Mouse (Mus musculus) lung, embryonic 15.5 days (tissue): ENCODE data around the gene Srrm3. TPM values are rescaled to one million over a fixed set of nuclear protein-coding genes. Genes with fewer than 3 reads are reported as not detected.

Experiments
- ATAC-seq: fragments of 200-750 bp; cut with Nextera tagmentation; 2 replicates; pipeline ENCODE4 v1.8.0; 2017; ENCODE audit warnings: moderate number of reproducible peaks, borderline replicate concordance; ENCODE audit not compliant: low FRiP score, low TSS enrichment; ENCODE audit errors: extremely low read depth
- H3K27ac ChIP-seq: fragments of 300-500 bp; sonication (generic); 2 replicates; pipeline ENCODE4 v1.5.1; 2015; ENCODE audit warnings: moderate library complexity, mild to moderate bottlenecking, inconsistent platforms
- H3K27me3 ChIP-seq: fragments of 300-500 bp; sonication (generic); 2 replicates; pipeline ENCODE4 v1.6.1; 2015; ENCODE audit warnings: inconsistent platforms
- H3K36me3 ChIP-seq: fragments of 300-500 bp; sonication (generic); 2 replicates; pipeline ENCODE4 v1.6.1; 2015; ENCODE audit warnings: inconsistent platforms
- H3K4me1 ChIP-seq: fragments of 300-500 bp; sonication (generic); 2 replicates; pipeline ENCODE4 v1.6.1; 2015; ENCODE audit warnings: inconsistent platforms
- H3K4me2 ChIP-seq: fragments of 300-500 bp; sonication (generic); 2 replicates; pipeline ENCODE4 v1.6.1; 2015; ENCODE audit warnings: inconsistent platforms, mild to moderate bottlenecking, moderate library complexity
- H3K4me3 ChIP-seq: fragments of 300-500 bp; sonication (generic); 2 replicates; pipeline ENCODE4 v1.5.1; 2015; ENCODE audit warnings: mild to moderate bottlenecking, inconsistent platforms
- H3K9ac ChIP-seq: fragments of 300-500 bp; sonication (generic); 2 replicates; pipeline ENCODE4 v1.6.1; 2015; ENCODE audit warnings: inconsistent platforms
- H3K9me3 ChIP-seq: fragments of 300-500 bp; sonication (generic); 2 replicates; pipeline ENCODE4 v1.6.1; 2016; ENCODE audit warnings: inconsistent platforms
- WGBS: fragments of 180-500 bp; shearing (Covaris S2); methylation state at CpG from one replicate; pipeline ENCODE4 v1.1.7; 2015; 5-methylcytosine and 5-hydroxymethylcytosine counted together
- polyA plus RNA-seq: library from polyadenylated mRNA; unstranded; fragments of >200 nt; fragmentation: Nextera tagmentation; extraction: Ambion mirVana; gene quantifications from 2 replicates; pipeline ENCODE4 v1.2.1, GENCODE M21; 2015

Gene Srrm3
- polyA plus RNA-seq, 1 experiment from 2014 or later = 0.64 TPM

DNA sequence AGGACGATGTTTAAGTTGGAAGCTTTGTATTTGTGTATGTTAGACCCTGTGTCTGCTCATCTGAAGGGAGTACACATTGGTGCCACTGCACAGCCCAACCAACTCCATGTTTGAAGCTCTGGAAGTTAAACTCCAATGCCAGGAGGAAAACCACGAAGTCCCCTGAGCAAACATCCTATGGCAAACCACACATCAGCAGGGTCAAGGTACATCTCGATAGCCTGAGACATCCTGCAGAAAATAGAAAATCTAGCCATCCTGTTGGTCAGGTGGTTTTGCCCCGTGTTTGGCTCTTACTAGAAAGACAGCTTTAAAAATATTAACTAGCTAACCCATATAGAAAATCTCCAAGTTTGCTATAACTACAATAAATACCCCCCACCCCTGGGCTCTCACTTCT lies 92.3 kb downstream of the Srrm3 start:
- WGBS = 70% methylated on average over 4 of the region's 4 CpGs

DNA sequence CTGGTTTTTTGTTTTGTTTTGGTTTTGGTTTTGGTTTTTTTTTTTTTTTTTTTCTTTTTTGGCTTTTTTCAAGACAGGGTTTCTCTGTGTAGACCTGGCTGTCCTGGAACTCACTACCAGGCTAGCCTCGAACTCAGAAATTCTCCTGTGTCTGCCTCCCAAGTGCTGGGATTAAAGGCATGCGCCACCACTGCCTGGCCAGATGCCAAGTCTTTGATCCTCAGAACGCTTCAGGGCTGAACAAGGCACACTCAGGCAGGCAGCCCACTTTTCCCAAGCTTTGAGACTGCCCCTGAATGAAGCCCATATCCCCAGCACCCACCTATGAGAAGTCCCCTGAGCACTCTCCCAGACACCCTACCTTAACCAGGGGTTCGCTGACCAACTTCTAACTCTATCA lies 93.1 kb downstream of the Srrm3 start:
- H3K36me3 ChIP-seq = no peaks in the 10 kb centered on the region
- H3K4me1 ChIP-seq = peaks cover 15% of the 10 kb centered on the region; the same call in 1 of the 2 replicates
- no peak overlapping the region for H3K9ac ChIP-seq
- H3K27ac ChIP-seq = no peak overlapping the region
- no peak overlapping the region for H3K4me3 ChIP-seq
- no peaks in the 10 kb centered on the region for H3K9me3 ChIP-seq
- H3K4me2 ChIP-seq = no peak overlapping the region
- no peaks in the 10 kb centered on the region for H3K27me3 ChIP-seq
- WGBS = 44% methylated on average over 4 of the region's 4 CpGs
- no peak for ATAC-seq

More for the DNA sequence above, 92.3 kb downstream of the Srrm3 start:
- Histone ChIP-seq H3K27me3 (no peaks in the 10 kb centered on the region), H3K36me3 (no peaks in the 10 kb centered on the region), H3K4me2 (no peak overlapping the region), H3K27ac (no peak overlapping the region), H3K4me3 (no peak overlapping the region), H3K4me1 (peaks cover 9% of the 10 kb centered on the region; the same call in 1 of the 2 replicates), H3K9me3 (no peaks in the 10 kb centered on the region), H3K9ac (no peak overlapping the region)
- ATAC-seq = no peak

DNA sequence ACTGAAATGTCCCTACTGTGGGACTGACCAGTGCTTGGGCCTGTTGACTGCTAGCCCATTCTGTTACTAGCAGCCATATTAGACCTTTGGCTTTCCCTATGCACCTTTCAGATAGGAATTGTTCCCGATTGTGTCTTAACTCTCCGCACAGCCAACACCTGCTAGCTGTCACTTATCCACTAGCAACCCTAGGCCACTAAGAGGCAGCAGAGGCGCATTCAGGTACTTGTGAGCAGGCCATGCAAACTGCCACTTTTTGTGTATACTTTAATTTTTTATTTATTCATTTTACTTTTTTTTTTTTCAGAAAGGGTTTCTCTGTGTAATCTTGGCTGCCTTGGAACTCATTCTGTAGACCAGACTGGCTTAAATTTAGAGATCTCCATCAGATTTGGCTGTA lies 94.0 kb downstream of the Srrm3 start:
- Histone ChIP-seq H3K9me3 (no peaks in the 10 kb centered on the region), H3K4me2 (no peak overlapping the region), H3K36me3 (no peaks in the 10 kb centered on the region), H3K4me3 (no peak overlapping the region), H3K4me1 (peaks cover 23% of the 10 kb centered on the region), H3K9ac (no peak overlapping the region), H3K27ac (no peak overlapping the region), H3K27me3 (no peaks in the 10 kb centered on the region)
- 82% methylated on average over 3 of the region's 3 CpGs for WGBS
- ATAC-seq = no peak

DNA sequence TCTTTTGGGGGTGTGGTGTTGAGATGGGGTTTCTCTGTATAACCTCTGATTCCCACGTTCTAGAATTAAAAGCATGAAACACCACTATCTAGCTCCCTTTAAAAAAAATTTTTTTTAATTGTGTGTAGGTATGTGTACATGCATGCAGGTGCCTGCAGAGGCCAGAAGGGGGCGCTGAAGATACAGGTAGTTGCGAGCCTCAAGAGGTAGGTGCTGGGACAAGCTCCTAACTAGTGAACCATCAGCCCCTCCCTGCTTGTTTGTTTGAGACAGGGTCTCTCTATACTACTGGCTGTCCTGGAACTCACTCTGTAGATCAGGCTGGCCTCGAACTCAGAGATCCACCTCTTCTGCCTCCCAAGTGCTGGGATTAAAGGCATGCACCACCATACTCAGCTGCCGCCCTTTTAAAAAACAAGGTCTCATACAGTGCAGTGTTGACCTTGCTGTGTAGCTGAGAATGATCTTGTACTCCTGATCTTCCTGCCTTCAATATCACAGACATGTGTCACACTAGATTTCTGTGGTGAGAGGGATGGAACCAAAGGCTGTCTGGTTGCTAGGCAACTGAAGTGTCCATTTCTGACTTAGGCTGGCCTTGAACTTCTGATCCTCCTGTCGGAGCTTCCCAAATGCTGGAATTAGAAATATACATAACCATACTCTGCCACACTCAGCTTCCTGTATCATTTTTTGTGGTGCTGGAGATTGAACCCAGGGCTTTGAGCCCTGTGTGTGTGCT lies 94.8 kb downstream of the Srrm3 start:
- H3K4me1 ChIP-seq = peaks cover 29% of the 10 kb centered on the region
- no peak overlapping the region for H3K4me2 ChIP-seq
- no peak for ATAC-seq
- no peaks in the 10 kb centered on the region for H3K9me3 ChIP-seq
- H3K4me3 ChIP-seq = no peak overlapping the region
- no peak overlapping the region for H3K9ac ChIP-seq
- H3K27ac ChIP-seq = no peak overlapping the region
- no peaks in the 10 kb centered on the region for H3K27me3 ChIP-seq
- WGBS = 59% methylated on average over 6 of the region's 6 CpGs
- H3K36me3 ChIP-seq = no peaks in the 10 kb centered on the region

DNA sequence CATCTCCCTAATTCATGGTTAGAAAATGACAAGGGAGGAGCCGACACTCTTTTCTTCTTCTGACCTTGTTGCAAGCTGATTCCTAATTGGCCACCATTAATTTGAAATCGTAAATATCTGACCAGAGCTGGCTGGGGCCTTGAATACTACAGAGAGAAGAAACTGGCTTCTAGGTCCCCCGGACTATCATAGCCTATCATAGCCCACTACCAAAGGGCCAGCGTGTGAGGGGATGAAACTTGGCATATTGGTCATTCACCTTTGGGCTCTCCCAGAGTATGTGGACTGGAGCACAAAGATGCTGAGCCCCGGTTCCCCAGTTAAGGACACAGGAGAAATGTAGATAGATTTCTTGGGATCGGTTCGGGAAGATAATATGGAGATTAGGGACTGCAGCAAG lies 96.4 kb downstream of the Srrm3 start:
- peak overlapping the region; percentile 55; the same call in 1 of the 2 replicates for H3K27ac ChIP-seq
- H3K9me3 ChIP-seq = no peaks in the 10 kb centered on the region
- WGBS = 31% methylated on average over 7 of the region's 7 CpGs
- H3K27me3 ChIP-seq = no peaks in the 10 kb centered on the region
- H3K36me3 ChIP-seq = peaks cover 10% of the 10 kb centered on the region; the same call in 1 of the 2 replicates
- H3K4me2 ChIP-seq = peak overlapping the region; percentile 81
- no peak for ATAC-seq
- H3K9ac ChIP-seq = no peak overlapping the region
- peak overlapping the region; percentile 41 for H3K4me3 ChIP-seq
- H3K4me1 ChIP-seq = peaks cover 42% of the 10 kb centered on the region

DNA sequence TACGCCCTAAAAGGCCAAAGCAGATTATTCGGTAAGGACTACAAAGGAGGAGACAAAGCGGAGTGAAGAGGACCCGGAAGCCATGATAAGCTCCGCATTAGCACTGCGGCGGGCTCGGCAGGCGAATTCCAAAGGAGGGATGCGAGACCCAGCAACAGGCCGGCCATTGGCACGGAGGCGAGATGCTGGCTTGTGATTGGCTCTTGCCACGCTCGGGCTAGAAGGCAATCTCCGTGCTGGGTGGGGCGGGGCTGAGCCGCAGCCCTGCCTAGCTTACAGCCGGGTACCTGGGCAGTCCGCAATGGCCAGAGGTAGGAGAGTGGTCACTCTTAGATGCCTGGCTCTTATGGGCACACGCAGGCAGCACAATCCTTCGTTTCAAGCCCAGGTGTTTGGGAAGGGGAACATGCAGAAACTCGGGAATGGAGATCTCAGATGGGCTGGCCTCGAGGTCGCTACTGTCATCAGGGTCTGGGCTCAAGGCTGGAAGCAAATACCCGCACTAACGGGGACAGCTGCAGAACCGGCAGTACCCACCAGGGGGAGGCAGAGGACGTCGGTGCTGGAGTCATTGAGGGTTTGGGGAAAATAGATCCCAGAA lies 97.0 kb downstream of the Srrm3 start:
- Histone ChIP-seq H3K4me1 (peaks cover 42% of the 10 kb centered on the region), H3K4me2 (peak overlapping the region; percentile 81), H3K27ac (peak overlapping the region; percentile 77), H3K27me3 (no peaks in the 10 kb centered on the region), H3K4me3 (peak overlapping the region; percentile 41), H3K9me3 (no peaks in the 10 kb centered on the region), H3K36me3 (peaks cover 15% of the 10 kb centered on the region; the same call in 1 of the 2 replicates), H3K9ac (peak overlapping the region; percentile 33; the same call in 1 of the 2 replicates)
- peak; percentile 94 for ATAC-seq
- WGBS = under 1% methylated on average over 30 of the region's 30 CpGs

DNA sequence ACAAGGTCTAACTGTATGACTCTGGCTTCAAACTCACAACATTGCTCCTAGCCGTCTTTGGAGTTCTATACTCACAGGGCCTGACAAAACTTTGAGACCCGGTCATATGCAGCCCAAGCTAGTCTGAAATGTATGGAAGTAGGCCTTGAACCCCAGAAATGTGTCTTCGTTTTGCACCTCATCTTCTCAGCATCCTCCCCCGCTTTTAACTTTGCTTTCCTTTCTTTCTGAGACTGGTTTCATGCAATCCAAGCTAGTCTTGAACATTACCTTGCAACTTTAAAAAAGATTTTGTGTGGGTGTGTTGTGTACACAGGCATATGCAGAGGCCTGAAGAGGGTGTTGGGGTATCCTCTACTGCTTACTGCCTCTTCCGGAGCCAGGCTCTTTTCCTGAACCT lies 97.6 kb downstream of the Srrm3 start:
- Histone ChIP-seq H3K4me3 (no peak overlapping the region), H3K9me3 (no peaks in the 10 kb centered on the region), H3K27ac (peak overlapping the region; percentile 77; the same call in 1 of the 2 replicates), H3K9ac (no peak overlapping the region), H3K27me3 (no peaks in the 10 kb centered on the region), H3K4me1 (peaks cover 45% of the 10 kb centered on the region), H3K36me3 (peaks cover 21% of the 10 kb centered on the region; the same call in 1 of the 2 replicates), H3K4me2 (peak overlapping the region; percentile 81)
- WGBS = 57% methylated on average over 5 of the region's 5 CpGs
- no peak for ATAC-seq

DNA sequence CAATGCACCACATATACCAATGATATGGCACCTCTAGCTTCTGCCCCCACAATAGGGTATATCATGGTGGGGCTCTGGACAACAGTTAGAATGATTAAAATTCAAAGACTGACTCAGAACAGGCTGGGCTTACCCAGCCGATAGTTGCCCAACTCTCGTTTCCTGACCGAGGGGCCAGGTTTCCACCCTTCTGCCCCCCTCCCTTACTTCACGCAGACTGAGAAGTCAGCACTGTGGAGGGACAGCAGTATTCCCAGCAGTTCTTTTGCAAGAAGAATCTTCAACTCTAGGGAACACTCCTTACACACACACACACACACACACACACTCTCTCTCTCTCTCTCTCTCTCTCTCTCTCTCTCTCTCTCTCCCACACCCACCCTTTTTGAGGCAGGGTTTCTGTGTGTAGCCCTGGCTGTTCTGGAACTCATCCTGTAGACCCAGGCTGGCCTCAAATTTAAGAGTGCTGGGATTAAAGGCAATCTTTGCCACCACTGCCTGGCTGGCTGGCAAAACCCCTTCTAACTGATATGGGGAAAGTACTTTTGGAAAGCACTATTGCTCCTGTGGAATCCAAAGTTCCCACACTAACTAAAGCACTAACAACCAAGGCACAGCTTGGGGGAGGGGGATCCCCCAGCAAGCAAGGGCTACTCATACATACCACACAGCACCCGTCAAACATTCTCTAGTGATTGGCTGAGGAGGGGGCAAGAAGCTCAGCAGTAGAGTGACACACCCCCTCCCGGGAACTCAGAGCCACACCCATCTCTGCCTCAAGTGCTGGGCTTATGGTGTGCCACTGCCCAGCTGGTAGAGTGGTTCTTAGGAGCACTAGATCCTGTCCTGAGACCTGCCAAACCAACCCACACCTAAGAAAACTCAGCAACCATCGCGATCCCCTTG lies 98.9 kb downstream of the Srrm3 start:
- H3K4me3 ChIP-seq = no peak overlapping the region
- peak overlapping the region; percentile 51 for H3K27ac ChIP-seq
- peaks cover 33% of the 10 kb centered on the region for H3K36me3 ChIP-seq
- H3K9me3 ChIP-seq = no peaks in the 10 kb centered on the region
- H3K4me2 ChIP-seq = no peak overlapping the region
- no peaks in the 10 kb centered on the region for H3K27me3 ChIP-seq
- no peak for ATAC-seq
- H3K4me1 ChIP-seq = peaks cover 45% of the 10 kb centered on the region
- H3K9ac ChIP-seq = no peak overlapping the region
- WGBS = 40% methylated on average over 8 of the region's 8 CpGs

DNA sequence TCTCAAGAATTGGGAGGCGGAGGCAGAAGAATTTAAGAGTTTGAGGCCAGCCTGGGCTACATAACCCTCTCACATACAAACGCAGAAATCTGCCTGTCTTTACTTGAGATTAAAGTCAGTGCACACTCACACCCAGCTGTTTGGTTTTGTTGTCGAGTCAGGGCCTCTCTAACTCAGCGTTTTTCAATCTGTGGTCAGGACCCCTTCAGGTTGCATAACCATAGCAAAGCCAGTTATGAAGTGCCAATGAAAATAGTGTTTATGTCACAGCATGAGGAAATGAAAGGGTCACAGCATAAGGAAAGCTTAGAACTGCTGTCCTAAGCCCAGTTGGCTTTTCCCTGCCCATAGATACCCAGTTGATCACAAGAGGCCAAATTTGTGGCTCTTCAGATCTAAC lies 100.2 kb downstream of the Srrm3 start:
- Histone ChIP-seq H3K4me2 (no peak overlapping the region), H3K9ac (no peak overlapping the region), H3K4me1 (peaks cover 45% of the 10 kb centered on the region), H3K27ac (peak overlapping the region; percentile 63), H3K27me3 (no peaks in the 10 kb centered on the region), H3K36me3 (peaks cover 45% of the 10 kb centered on the region), H3K9me3 (no peaks in the 10 kb centered on the region), H3K4me3 (no peak overlapping the region)
- WGBS = 41% methylated on average over 4 of the region's 4 CpGs
- peak; percentile 27; the same call in 1 of the 2 replicates for ATAC-seq

DNA sequence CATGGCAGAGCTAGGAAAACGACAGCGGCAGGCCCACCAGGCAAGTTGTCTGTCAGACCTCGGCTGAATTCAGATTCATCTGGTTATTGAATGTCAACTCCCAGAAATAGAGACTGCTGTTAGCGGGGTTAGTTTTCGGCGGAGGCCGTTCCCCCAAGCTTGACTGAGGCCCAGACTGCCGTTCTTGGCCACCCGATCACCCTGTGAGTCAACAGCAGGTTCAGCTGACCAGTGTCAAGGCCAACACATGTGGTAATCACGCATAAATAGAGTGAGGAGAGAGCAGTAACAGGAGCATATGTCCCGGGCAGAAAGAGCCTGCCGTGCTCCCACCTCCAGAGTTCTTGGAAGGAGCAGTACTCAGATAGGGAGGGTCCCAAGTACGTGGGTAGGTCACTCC lies 100.6 kb downstream of the Srrm3 start:
- no peak for ATAC-seq
- Histone ChIP-seq H3K27ac (peak overlapping the region; percentile 63), H3K36me3 (peaks cover 47% of the 10 kb centered on the region), H3K9me3 (no peaks in the 10 kb centered on the region), H3K4me3 (no peak overlapping the region), H3K27me3 (no peaks in the 10 kb centered on the region), H3K4me2 (no peak overlapping the region), H3K9ac (no peak overlapping the region), H3K4me1 (peaks cover 45% of the 10 kb centered on the region)
- WGBS = 62% methylated on average over 13 of the region's 13 CpGs

DNA sequence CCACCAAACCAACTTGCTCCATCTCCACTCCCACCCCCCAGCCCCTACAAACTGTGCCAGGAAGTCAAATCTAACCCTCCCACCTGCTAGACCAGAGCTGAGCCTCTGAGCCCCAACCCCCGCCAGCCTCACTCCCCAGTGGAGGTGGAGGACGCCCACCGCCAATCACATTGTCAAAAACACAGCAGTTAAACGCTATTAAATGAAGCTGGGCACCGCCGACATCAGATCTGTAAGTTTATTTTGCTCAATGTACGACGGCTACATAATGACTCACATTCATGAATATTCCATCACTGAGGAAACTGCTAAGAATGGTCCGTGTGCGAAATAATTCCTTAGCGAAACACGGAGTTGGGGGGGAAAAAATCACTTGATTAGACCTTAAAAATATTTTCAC lies 101.5 kb downstream of the Srrm3 start:
- H3K9me3 ChIP-seq = no peaks in the 10 kb centered on the region
- no peak overlapping the region for H3K9ac ChIP-seq
- 83% methylated on average over 12 of the region's 12 CpGs for WGBS
- H3K36me3 ChIP-seq = peaks cover 47% of the 10 kb centered on the region
- ATAC-seq = no peak
- H3K4me3 ChIP-seq = no peak overlapping the region
- H3K4me2 ChIP-seq = no peak overlapping the region
- peaks cover 43% of the 10 kb centered on the region for H3K4me1 ChIP-seq
- 0 out of 2 replicates have a peak overlapping the region, but pooled peaks have one; percentile 63 for H3K27ac ChIP-seq
- no peaks in the 10 kb centered on the region for H3K27me3 ChIP-seq
